Mouse (Mus musculus) limb, embryonic 14.5 days (tissue): ENCODE results near the gene Hmg20a. TPM values are rescaled to one million over a fixed set of nuclear protein-coding genes. Genes with fewer than 3 reads are reported as not detected.

Experiments
- ATAC-seq: fragments of 200-750 bp; cut with Nextera tagmentation; 2 replicates; pipeline ENCODE4 v1.8.0; 2017; ENCODE audit warnings: low read depth, moderate number of reproducible peaks, moderate TSS enrichment; ENCODE audit not compliant: low FRiP score
- DNase-seq: peaks from one replicate; pipeline ENCODE4 v3.0.0-alpha.2; 2015; ENCODE audit warnings: low spot score
- H3K27ac ChIP-seq: fragments of 300-500 bp; sonication (generic); replicated peaks from 2 replicates; pipeline ENCODE4 v1.5.1; 2014; ENCODE audit warnings: low read depth, mild to moderate bottlenecking, low read length, moderate library complexity, mixed read lengths
- H3K27me3 ChIP-seq: fragments of 300-500 bp; sonication (generic); 2 replicates; pipeline ENCODE4 v1.6.1; 2014; ENCODE audit warnings: low read length, mixed read lengths; ENCODE audit not compliant: control insufficient read depth, insufficient read depth
- H3K36me3 ChIP-seq: fragments of 300-500 bp; sonication (generic); 2 replicates; pipeline ENCODE4 v1.6.1; 2014; ENCODE audit warnings: mild to moderate bottlenecking, low read length, moderate library complexity, mixed read lengths; ENCODE audit not compliant: control insufficient read depth, insufficient read depth
- H3K4me1 ChIP-seq: fragments of 300-500 bp; sonication (generic); 2 replicates; pipeline ENCODE4 v1.6.1; 2014; ENCODE audit warnings: antibody characterized with exemption, low read length, mixed read lengths; ENCODE audit not compliant: control insufficient read depth, insufficient read depth
- H3K4me2 ChIP-seq: fragments of 300-500 bp; sonication (generic); replicated peaks from 2 replicates; pipeline ENCODE4 v1.6.1; 2014; ENCODE audit warnings: low read depth, mild to moderate bottlenecking, low read length, moderate library complexity; ENCODE audit not compliant: severe bottlenecking
- H3K4me3 ChIP-seq: fragments of 300-500 bp; sonication (generic); replicated peaks from 2 replicates; pipeline ENCODE4 v1.5.1; 2014; ENCODE audit warnings: low read length
- H3K9ac ChIP-seq: fragments of 300-500 bp; sonication (generic); 2 replicates; pipeline ENCODE4 v1.6.1; 2014; ENCODE audit warnings: mild to moderate bottlenecking, low read depth, low read length, moderate library complexity; ENCODE audit not compliant: severe bottlenecking
- H3K9me3 ChIP-seq: fragments of 300-500 bp; sonication (generic); 2 replicates; pipeline ENCODE4 v1.6.1; 2016; ENCODE audit warnings: low read length; ENCODE audit not compliant: control insufficient read depth
- POLR2A ChIP-seq: fragments of 200-500 bp; IDR thresholded peaks from 2 replicates; pipeline ENCODE4 v1.8.0; 2012; ENCODE audit warnings: inconsistent platforms, mild to moderate bottlenecking, moderate library complexity, borderline replicate concordance; ENCODE audit not compliant: insufficient read depth, insufficient read length; ENCODE audit errors: extremely low read depth
- WGBS: fragments of 180-500 bp; shearing (Covaris S2); extraction: QIAGEN DNeasy Blood & Tissue Kit; methylation state at CpG from one replicate; pipeline ENCODE4 v1.1.7; 2014; 5-methylcytosine and 5-hydroxymethylcytosine counted together
- polyA plus RNA-seq, 2 experiments: library from polyadenylated mRNA; depleted of rRNA in 1 of 2; stranded (reverse) in 1 of 2; unstranded in 1 of 2; fragments of >200 nt; fragmentation: Nextera tagmentation in 1 of 2; extraction: Ambion mirVana in 1 of 2; gene quantifications; 2 replicates each; pipeline versions ENCODE4 v1.2.1 to v1.2.3; 2012 to 2014

The Hmg20a gene
- polyA plus RNA-seq, 2 experiments, result 58.5 to 71.5 TPM

DNA sequence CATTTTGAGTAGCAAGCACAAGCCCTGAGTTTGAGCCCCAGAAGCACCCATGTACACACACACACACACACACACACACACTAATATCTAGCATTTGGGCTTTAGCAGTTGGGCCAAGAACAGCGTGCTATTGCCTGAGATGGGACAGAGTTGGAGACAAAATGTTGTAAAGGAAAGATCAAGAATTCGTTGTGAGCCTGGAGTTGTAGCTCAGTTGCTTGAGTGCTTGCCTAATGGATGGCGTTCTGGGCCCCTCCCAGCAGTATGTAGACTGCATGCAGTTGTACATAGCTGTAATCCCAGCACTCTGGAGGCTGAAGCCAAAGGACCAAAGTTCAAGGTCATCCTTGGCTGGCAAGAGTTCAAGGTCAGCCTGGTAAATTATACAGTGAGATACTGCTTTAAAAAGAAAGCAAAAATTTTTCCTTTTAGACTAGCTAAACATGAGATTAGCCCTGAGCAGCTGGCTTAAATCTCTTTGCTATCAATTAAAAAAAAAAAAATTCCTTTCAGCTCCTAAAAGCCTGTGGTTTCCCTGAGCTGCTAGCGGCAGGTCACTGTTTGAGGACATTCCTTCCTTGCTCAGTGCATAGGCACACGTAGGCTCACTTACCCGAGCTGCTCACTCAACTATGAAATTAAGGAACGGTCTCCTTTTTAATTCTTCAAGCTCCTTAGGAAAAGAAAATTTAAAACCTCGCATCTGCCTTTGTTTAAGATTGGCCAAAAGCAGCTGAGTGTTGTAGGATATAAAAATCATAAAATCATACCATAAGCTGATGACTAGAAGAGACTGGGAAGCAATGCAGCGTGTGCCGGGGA, 83.5 kb downstream of the Hmg20a start:
- H3K4me3 ChIP-seq, result no peak overlapping the region
- ATAC-seq (no peak), DNase-seq (peak; percentile 57)
- H3K9ac ChIP-seq, result no peak overlapping the region
- H3K27ac ChIP-seq, result peak overlapping the region; percentile 55
- H3K4me1 ChIP-seq, result peaks cover 47% of the 10 kb centered on the region
- no peak for TF ChIP-seq POLR2A
- no peaks in the 10 kb centered on the region for H3K27me3 ChIP-seq
- 43% methylated on average over 10 of the region's 10 CpGs for WGBS
- H3K4me2 ChIP-seq, result peak overlapping the region; percentile 21; the same call in 1 of the 2 replicates
- H3K9me3 ChIP-seq, result no peaks in the 10 kb centered on the region
- H3K36me3 ChIP-seq, result no peaks in the 10 kb centered on the region

DNA sequence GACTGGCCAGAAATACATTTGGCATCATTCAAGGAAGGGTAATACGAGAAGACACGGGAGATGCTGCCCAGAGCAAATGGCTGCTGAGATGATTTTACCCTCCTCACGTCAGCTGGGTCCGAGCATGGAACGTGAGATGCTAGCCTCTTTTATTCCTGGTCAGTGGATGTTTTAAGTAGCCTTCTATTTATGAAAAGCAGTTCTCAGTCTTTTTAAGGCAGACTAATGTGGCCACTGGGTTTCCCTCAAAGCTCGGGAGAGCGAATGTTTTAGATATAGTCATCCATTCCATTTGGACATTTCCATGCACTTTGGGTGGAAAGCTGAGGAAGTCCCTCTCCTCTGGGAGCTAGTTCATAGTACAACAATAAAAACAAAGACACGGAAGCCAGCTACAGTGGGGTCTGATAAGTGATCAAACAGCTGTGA, 84.1 kb downstream of the Hmg20a start:
- Histone ChIP-seq H3K27me3 (no peaks in the 10 kb centered on the region), H3K4me1 (peaks cover 51% of the 10 kb centered on the region), H3K4me3 (no peak overlapping the region), H3K9ac (no peak overlapping the region), H3K4me2 (peak overlapping the region; percentile 21; the same call in 1 of the 2 replicates), H3K9me3 (no peaks in the 10 kb centered on the region), H3K36me3 (no peaks in the 10 kb centered on the region), H3K27ac (peak overlapping the region; percentile 48)
- DNase-seq (peak; percentile 52), ATAC-seq (no peak)
- WGBS, result 30% methylated on average over 8 of the region's 8 CpGs
- TF ChIP-seq POLR2A, result no peak

DNA sequence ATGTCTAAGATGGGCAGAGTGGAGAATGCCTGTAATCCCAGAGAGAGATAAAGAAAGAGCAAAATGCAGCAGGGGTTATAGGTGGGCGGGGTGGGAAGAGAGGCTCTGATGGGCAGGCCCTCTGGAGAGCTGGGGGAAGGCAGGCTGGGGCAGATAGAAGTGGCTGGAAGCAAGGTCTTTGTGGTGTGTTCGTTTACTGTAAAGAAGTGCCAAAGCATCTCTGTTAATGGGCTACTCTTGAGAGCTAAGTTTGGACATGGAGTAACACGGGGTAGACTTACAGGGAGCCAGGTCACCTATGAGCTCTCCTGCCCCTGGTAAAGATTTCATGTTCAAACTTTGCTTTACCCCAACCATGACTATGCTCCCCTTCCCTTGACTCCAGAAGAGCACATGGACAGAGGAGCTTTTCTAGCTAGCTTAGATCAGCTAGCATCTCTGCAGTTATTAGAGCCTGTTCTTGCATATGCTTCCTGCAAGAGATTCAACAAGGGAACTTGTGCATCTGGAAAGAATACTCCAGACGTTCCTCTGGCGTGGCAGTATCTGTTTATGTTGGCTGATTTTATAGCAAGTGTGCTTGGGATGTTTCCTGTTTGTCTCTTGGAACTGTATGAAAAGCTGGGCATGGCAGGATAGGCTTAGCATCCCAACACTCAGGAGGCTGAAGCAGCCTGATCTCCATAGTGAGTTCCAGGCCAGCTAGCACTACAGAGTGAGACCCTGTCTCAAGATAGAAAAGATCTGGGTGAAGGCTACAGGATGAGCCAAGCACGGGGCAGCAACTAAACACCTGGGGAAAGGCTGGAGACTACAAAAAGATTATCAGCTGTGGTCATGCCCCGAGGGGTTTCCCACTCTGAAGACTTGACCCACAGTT, 85.5 kb downstream of the Hmg20a start:
- ATAC-seq (no peak), DNase-seq (no peak)
- Histone ChIP-seq H3K9me3 (no peaks in the 10 kb centered on the region), H3K9ac (no peak overlapping the region), H3K27ac (no peak overlapping the region), H3K4me1 (peaks cover 55% of the 10 kb centered on the region), H3K36me3 (no peaks in the 10 kb centered on the region), H3K4me3 (no peak overlapping the region), H3K4me2 (no peak overlapping the region), H3K27me3 (no peaks in the 10 kb centered on the region)
- 52% methylated on average over 7 of the region's 7 CpGs for WGBS
- TF ChIP-seq POLR2A, result no peak

DNA sequence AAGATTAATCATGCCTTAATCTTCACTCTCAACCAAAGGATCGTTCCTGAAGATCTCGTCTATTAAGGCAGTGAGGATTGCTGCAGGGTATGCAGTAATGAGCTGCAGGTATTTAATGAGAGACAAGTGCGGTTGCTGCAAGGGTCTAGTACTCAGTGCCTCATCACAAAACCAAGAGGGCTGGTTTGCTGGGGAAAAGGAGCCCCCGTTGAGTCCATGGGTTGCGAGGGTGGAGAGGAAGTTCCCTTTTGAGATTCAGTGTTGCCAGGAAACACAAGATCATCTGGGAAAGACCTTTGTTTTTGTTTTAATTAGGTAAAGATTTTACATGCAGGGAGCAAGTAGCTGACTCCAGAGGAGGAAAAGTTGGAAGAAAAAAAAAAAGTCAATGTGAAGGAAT, 86.1 kb downstream of the Hmg20a start:
- no peak overlapping the region for H3K9ac ChIP-seq
- ATAC-seq (no peak), DNase-seq (no peak)
- no peak for TF ChIP-seq POLR2A
- no peak overlapping the region for H3K27ac ChIP-seq
- no peaks in the 10 kb centered on the region for H3K27me3 ChIP-seq
- 33% methylated on average over 5 of the region's 5 CpGs for WGBS
- no peak overlapping the region for H3K4me3 ChIP-seq
- peaks cover 52% of the 10 kb centered on the region for H3K4me1 ChIP-seq
- no peaks in the 10 kb centered on the region for H3K9me3 ChIP-seq
- H3K36me3 ChIP-seq, result no peaks in the 10 kb centered on the region
- no peak overlapping the region for H3K4me2 ChIP-seq

DNA sequence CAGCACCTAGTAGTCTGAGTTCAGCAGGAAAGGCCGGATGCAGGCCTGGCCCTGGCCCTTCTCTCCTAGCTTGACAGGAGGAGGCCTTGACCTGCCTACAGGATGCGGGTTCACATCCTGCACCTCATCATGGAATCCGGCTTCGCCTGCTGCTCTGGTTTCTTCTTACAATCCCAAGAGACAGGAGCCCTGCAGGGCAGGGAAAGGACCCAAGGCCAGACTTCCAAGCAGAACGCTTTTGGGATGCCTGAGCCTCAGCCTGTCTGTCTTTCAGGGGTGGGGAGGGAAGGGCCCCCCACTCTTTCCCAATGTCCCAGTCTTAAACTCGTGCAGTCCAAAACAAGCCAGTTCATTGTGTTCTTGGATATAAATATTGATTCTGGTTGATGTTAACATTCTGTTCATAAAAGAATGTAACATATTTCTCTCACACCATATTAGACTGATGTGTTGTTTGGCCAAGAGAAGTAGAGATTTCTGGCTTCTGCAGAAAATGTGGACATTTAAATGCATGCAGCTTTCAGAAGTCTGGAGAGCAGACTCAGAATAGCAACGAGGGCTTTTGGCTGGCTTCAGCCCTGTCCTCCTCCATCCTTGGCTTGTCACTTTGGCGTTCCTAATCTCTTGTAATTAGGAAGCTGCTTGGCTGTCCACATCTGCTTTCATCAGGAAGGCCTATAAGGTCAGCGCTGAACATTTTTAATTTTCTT, 86.8 kb downstream of the Hmg20a start:
- Histone ChIP-seq H3K4me2 (peak overlapping the region; percentile 81), H3K27me3 (no peaks in the 10 kb centered on the region), H3K4me3 (peak overlapping the region; percentile 35; the same call in 1 of the 2 replicates), H3K9me3 (no peaks in the 10 kb centered on the region), H3K27ac (peak overlapping the region; percentile 97), H3K36me3 (no peaks in the 10 kb centered on the region), H3K4me1 (peaks cover 52% of the 10 kb centered on the region), H3K9ac (no peak overlapping the region)
- no peak for TF ChIP-seq POLR2A
- no peak for DNase-seq
- ATAC-seq, result no peak
- WGBS, result 43% methylated on average over 9 of the region's 9 CpGs
